Mouse (Mus musculus) adrenal gland, postnatal 10 days (tissue): ENCODE measurements at regions not wholly inside any gene's neighbourhood (a gene's known extent, or its start where the extent isn't known, plus 50 kb on each side); places are given as distances from the start of the nearest gene placed in this dataset.

Source experiments
- DNase-seq: peaks from one replicate; pipeline ENCODE4 v3.0.0; 2021; ENCODE audit warnings: mixed read lengths

GRCm38 (mm10) chr16:39285028-39285744 lies 392.7 kb downstream of the Igsf11 start:
- DNase-seq, result no peak

- no peak for DNase-seq
These were observed 394.5 kb downstream of the Igsf11 start for GRCm38 (mm10) chr16:39286797-39287565.

GRCm38 (mm10) chr16:39298856-39299255 lies 406.4 kb downstream of the Igsf11 start:
- no peak for DNase-seq

GRCm38 (mm10) chr16:39302902-39303361 lies 410.5 kb downstream of the Igsf11 start:
- no peak for DNase-seq

- no peak for DNase-seq
These were observed 410.9 kb downstream of the Igsf11 start for GRCm38 (mm10) chr16:39303371-39303770.

GRCm38 (mm10) chr16:39307951-39308350 lies 415.5 kb downstream of the Igsf11 start:
- no peak for DNase-seq

GRCm38 (mm10) chr16:39316752-39317594 lies 424.5 kb downstream of the Igsf11 start:
- DNase-seq, result peak; percentile 65

GRCm38 (mm10) chr16:39325627-39326026 lies 433.2 kb downstream of the Igsf11 start:
- DNase-seq, result no peak

GRCm38 (mm10) chr16:39363657-39364056 lies 471.2 kb downstream of the Igsf11 start:
- no peak for DNase-seq

GRCm38 (mm10) chr16:39368276-39368675 lies 475.8 kb downstream of the Igsf11 start:
- DNase-seq, result no peak

GRCm38 (mm10) chr16:39374616-39375015 lies 482.1 kb downstream of the Igsf11 start:
- DNase-seq, result no peak

GRCm38 (mm10) chr16:39379959-39380358 lies 487.5 kb downstream of the Igsf11 start:
- DNase-seq, result no peak

GRCm38 (mm10) chr16:39389943-39390342 lies 497.5 kb downstream of the Igsf11 start:
- DNase-seq, result no peak

GRCm38 (mm10) chr16:39390626-39391025 lies 498.2 kb downstream of the Igsf11 start:
- DNase-seq, result peak; percentile 2

GRCm38 (mm10) chr16:39402101-39402749 lies 509.8 kb downstream of the Igsf11 start:
- no peak for DNase-seq

GRCm38 (mm10) chr16:39431581-39431980 lies 539.1 kb downstream of the Igsf11 start:
- DNase-seq, result no peak

GRCm38 (mm10) chr16:39445740-39446139 lies 538.4 kb upstream of the Lsamp start:
- no peak for DNase-seq

GRCm38 (mm10) chr16:39453400-39454138 lies 530.6 kb upstream of the Lsamp start:
- DNase-seq, result no peak
